Mouse (Mus musculus): ENCODE measurements around the gene Gm17467.
"Not testable (repeated sequence)": the region's sequence is repeated elsewhere in the genome, so short reads cannot be mapped to it uniquely, and the experiment has no call there.

Gene Gm17467

GRCm38 (mm10) chrX:123704691-123705090 is at the start of gene Gm17467:
Gm17467 (minus strand) TSS chrX:123704791.
- not testable (repeated sequence) for DNase-seq (ENCODE audit: low spot score)
